Mouse (Mus musculus) cerebellum, adult 2 months (tissue): ENCODE measurements around the gene Cldn34d.

Experiments
- CTCF ChIP-seq: fragments of 200-500 bp; IDR thresholded peaks from 2 replicates; pipeline ENCODE4 v1.5.1; 2011; ENCODE audit warnings: low read depth, mild to moderate bottlenecking, control low read depth, low read length, moderate library complexity, borderline replicate concordance; ENCODE audit not compliant: insufficient read depth
- POLR2A ChIP-seq: fragments of 200-500 bp; IDR thresholded peaks from 2 replicates; pipeline ENCODE4 v1.6.1; 2011; ENCODE audit warnings: low read length, control low read depth, borderline replicate concordance; ENCODE audit not compliant: insufficient read depth

GRCm38 (mm10) chrX:76602824-76603223 is at the start of gene Cldn34d:
- TF ChIP-seq CTCF (no peak), POLR2A (no peak)
